Mouse (Mus musculus): ENCODE data around the gene Tbc1d1. TPM values are rescaled to one million over a fixed set of nuclear protein-coding genes. Genes with fewer than 3 reads are reported as not detected.

Gene Tbc1d1
- total and polyA plus RNA-seq, 2 experiments = 2.2 to 8.1 TPM

DNA sequence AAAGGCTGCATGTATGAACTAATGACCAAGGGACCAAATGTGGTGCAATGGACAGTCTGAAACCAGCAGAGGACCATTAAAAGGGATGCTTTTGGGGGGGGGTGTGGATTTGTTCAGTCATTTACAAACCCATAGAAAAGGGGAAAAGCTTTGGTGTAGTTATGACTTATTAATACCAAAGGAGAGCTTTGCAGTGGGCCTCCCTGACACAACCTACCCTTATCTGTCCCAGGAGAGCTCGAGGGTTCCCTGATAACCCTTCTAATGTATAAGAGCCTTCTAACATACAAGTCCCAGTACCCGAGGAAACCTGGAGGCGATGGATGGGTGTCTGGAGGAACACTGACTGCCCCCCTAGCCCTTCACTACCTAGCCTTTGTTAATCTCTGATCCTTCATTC lies 5.8 kb downstream of the Tbc1d1 start:
- Histone ChIP-seq H3K4me1 (ENCODE audit: control insufficient read depth, insufficient read depth, low read length) (no peaks in the 10 kb centered on the region), H3K27ac (replicated peaks; ENCODE audit: insufficient read depth, low read depth, low read length) (no peak overlapping the region), H3K36me3 (ENCODE audit: control insufficient read depth, insufficient read depth, low read length) (no peaks in the 10 kb centered on the region), H3K79me2 (ENCODE audit: control insufficient read depth, insufficient read depth, low read length) (no peaks in the 10 kb centered on the region), H3K9ac (ENCODE audit: low read depth, low read length) (no peak overlapping the region), H3K27me3 (ENCODE audit: control insufficient read depth, insufficient read depth, low read length) (peaks cover 6% of the 10 kb centered on the region; the same call in 1 of the 2 replicates), H3K4me3 (ENCODE audit: insufficient read depth, low read depth, low read length) (no peak overlapping the region)
- WGBS = 84% methylated on average over 3 of the region's 3 CpGs
- no peak for DNase-seq (ENCODE audit: extremely low read depth, low read depth, low spot score)
- no peak for TF ChIP-seq CTCF (IDR thresholded peaks at IDR 0.05; ENCODE audit: low read depth, low read length)
- TF ChIP-seq POLR2A (IDR thresholded peaks at IDR 0.05; ENCODE audit: extremely low read depth, insufficient read depth, low read length) = no peak

DNA sequence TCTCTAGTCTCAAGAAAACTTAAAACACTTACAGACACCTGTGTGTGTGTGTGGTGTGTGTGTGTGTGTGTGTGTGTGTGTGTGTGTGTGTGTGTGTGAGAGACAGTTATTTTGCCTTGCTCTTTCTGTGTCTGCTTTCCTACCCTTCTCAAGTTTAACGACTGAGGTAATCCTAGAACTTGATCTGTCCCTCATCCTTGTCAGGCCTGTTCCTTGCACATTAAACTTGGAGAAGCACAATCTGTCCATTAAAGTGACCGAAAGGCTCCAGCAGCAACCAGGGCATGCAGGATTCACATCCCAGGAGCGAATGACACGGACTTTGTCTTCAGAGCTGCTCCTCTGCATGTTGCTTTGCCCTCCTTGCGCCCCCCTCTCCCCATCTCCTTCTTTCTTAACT lies 6.5 kb downstream of the Tbc1d1 start:
- WGBS = 92% methylated on average over 5 of the region's 5 CpGs
- Histone ChIP-seq H3K27ac (replicated peaks; ENCODE audit: insufficient read depth, low read depth, low read length) (no peak overlapping the region), H3K79me2 (ENCODE audit: control insufficient read depth, insufficient read depth, low read length) (no peaks in the 10 kb centered on the region), H3K36me3 (ENCODE audit: control insufficient read depth, insufficient read depth, low read length) (no peaks in the 10 kb centered on the region), H3K4me3 (ENCODE audit: insufficient read depth, low read depth, low read length) (no peak overlapping the region), H3K27me3 (ENCODE audit: control insufficient read depth, insufficient read depth, low read length) (peaks cover 6% of the 10 kb centered on the region; the same call in 1 of the 2 replicates), H3K4me1 (ENCODE audit: control insufficient read depth, insufficient read depth, low read length) (no peaks in the 10 kb centered on the region), H3K9ac (ENCODE audit: low read depth, low read length) (no peak overlapping the region)
- no peak for DNase-seq (ENCODE audit: extremely low read depth, low read depth, low spot score)
- no peak for TF ChIP-seq POLR2A (IDR thresholded peaks at IDR 0.05; ENCODE audit: extremely low read depth, insufficient read depth, low read length)
- TF ChIP-seq CTCF (IDR thresholded peaks at IDR 0.05; ENCODE audit: low read depth, low read length) = no peak

DNA sequence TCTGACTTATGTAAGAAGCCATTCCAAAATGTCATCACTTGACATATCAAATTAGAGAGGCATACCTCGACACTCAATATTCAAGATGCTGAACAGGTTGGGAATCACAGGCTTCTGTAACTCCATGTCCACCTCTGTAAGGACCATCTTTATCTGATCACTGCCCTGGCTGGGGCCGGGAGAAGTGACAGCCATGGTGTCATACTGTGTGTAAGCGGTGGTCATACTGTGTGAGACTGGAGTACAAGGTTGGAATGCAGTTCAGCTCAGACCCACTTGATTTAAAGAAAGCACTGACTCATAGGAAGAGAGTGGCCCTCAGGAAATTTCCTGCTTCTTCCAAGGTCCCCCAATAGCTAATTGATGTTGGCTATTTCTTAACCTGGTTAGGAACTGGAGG lies 8.3 kb downstream of the Tbc1d1 start:
- H3K4me3 ChIP-seq (ENCODE audit: insufficient read depth, low read depth, low read length) = no peak overlapping the region
- H3K36me3 ChIP-seq (ENCODE audit: control insufficient read depth, insufficient read depth, low read length) = no peaks in the 10 kb centered on the region
- TF ChIP-seq POLR2A (IDR thresholded peaks at IDR 0.05; ENCODE audit: extremely low read depth, insufficient read depth, low read length) (no peak), CTCF (IDR thresholded peaks at IDR 0.05; ENCODE audit: low read depth, low read length) (no peak)
- peaks cover 3% of the 10 kb centered on the region; the same call in 1 of the 2 replicates for H3K27me3 ChIP-seq (ENCODE audit: control insufficient read depth, insufficient read depth, low read length)
- H3K27ac ChIP-seq (replicated peaks; ENCODE audit: insufficient read depth, low read depth, low read length) = no peak overlapping the region
- WGBS = 92% methylated on average over 3 of the region's 3 CpGs
- H3K9ac ChIP-seq (ENCODE audit: low read depth, low read length) = no peak overlapping the region
- no peaks in the 10 kb centered on the region for H3K4me1 ChIP-seq (ENCODE audit: control insufficient read depth, insufficient read depth, low read length)
- no peaks in the 10 kb centered on the region for H3K79me2 ChIP-seq (ENCODE audit: control insufficient read depth, insufficient read depth, low read length)
- no peak for DNase-seq (ENCODE audit: extremely low read depth, low read depth, low spot score)

DNA sequence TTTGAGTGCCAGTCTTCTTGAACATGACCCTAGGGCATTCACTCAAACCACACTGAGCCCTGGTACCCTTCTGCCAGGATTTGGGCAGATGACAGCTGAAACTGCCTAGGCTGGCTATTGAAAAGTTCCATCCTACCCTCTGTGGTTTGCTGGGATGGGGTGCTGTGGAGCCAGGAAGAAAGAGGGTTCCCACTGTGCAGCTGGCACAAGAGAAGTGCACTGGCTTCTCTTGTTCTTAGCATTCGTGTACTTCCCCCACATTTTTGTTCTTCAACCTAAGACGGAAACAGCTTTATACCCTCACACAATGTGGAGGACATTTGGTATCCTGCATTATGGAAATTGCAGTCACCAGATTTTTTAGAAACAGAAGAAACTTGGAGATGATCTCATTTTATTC lies 9.7 kb downstream of the Tbc1d1 start:
- Histone ChIP-seq H3K27ac (replicated peaks; ENCODE audit: insufficient read depth, low read depth, low read length) (no peak overlapping the region), H3K9ac (ENCODE audit: low read depth, low read length) (no peak overlapping the region), H3K79me2 (ENCODE audit: control insufficient read depth, insufficient read depth, low read length) (no peaks in the 10 kb centered on the region), H3K4me1 (ENCODE audit: control insufficient read depth, insufficient read depth, low read length) (no peaks in the 10 kb centered on the region), H3K36me3 (ENCODE audit: control insufficient read depth, insufficient read depth, low read length) (no peaks in the 10 kb centered on the region), H3K27me3 (ENCODE audit: control insufficient read depth, insufficient read depth, low read length) (no peaks in the 10 kb centered on the region), H3K4me3 (ENCODE audit: insufficient read depth, low read depth, low read length) (no peak overlapping the region)
- WGBS = 85% methylated on average over 2 of the region's 2 CpGs
- DNase-seq (ENCODE audit: extremely low read depth, low read depth, low spot score) = no peak
- TF ChIP-seq POLR2A (IDR thresholded peaks at IDR 0.05; ENCODE audit: extremely low read depth, insufficient read depth, low read length) (no peak), CTCF (IDR thresholded peaks at IDR 0.05; ENCODE audit: low read depth, low read length) (no peak)

DNA sequence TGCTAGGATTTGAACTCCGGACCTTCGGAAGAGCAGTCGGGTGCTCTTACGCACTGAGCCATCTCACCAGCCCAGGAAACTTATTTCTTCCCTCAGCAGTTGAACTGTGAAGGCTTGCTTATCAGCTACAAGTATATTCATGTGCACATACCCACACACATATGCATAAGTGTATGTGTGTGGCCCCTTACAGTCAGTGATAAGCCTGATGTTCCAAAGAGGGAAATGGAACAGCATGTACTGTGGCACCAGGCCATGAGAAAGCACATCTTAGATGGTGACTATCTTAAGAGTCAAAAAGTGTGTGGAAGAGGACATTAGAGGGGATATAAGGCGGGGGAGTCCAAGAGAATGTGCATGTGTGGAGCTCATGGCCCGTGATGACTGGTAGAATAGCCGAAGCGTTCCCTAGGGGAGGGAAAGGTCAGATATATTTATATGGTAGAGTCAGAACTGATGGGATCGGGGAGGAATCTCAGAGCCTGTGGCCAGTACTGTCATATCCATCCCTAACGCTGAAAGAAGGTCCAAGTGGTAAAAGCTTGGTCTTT lies 13.0 kb downstream of the Tbc1d1 start:
- no peak overlapping the region for H3K27ac ChIP-seq (replicated peaks; ENCODE audit: insufficient read depth, low read depth, low read length)
- 94% methylated on average over 10 of the region's 10 CpGs for WGBS
- H3K9ac ChIP-seq (ENCODE audit: low read depth, low read length) = no peak overlapping the region

DNA sequence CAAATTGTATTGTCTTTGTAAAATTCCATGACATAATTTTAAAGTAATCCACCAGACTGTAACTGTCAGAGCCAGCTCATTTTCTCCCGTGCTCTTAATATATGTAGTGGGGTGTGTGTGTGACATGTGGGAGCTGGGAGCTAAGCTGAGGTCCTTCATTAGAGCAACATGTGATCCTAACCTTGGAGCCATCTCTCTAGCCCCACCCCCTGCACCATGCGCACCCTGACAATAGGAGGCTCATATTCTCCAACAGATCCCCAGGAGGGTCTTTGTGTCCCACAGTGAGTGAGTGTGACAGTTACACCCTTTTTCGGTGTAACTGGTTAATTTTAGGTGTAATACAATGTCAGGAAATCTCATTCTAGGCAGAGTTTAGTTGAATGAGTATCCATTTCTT lies 16.8 kb downstream of the Tbc1d1 start:
- no peak overlapping the region for H3K4me3 ChIP-seq (ENCODE audit: insufficient read depth, low read depth, low read length)
- no peaks in the 10 kb centered on the region for H3K27me3 ChIP-seq (ENCODE audit: control insufficient read depth, insufficient read depth, low read length)
- no peaks in the 10 kb centered on the region for H3K36me3 ChIP-seq (ENCODE audit: control insufficient read depth, insufficient read depth, low read length)
- TF ChIP-seq CTCF (IDR thresholded peaks at IDR 0.05; ENCODE audit: low read depth, low read length) (no peak), POLR2A (IDR thresholded peaks at IDR 0.05; ENCODE audit: extremely low read depth, insufficient read depth, low read length) (no peak)
- 93% methylated on average over 3 of the region's 3 CpGs for WGBS
- H3K79me2 ChIP-seq (ENCODE audit: control insufficient read depth, insufficient read depth, low read length) = no peaks in the 10 kb centered on the region
- no peak for DNase-seq (ENCODE audit: extremely low read depth, low read depth, low spot score)
- H3K9ac ChIP-seq (ENCODE audit: low read depth, low read length) = no peak overlapping the region
- no peaks in the 10 kb centered on the region for H3K4me1 ChIP-seq (ENCODE audit: control insufficient read depth, insufficient read depth, low read length)
- no peak overlapping the region for H3K27ac ChIP-seq (replicated peaks; ENCODE audit: insufficient read depth, low read depth, low read length)

More for the DNA sequence above, 13.0 kb downstream of the Tbc1d1 start:
- no peaks in the 10 kb centered on the region for H3K27me3 ChIP-seq (ENCODE audit: control insufficient read depth, insufficient read depth, low read length)
- H3K79me2 ChIP-seq (ENCODE audit: control insufficient read depth, insufficient read depth, low read length) = no peaks in the 10 kb centered on the region
- no peaks in the 10 kb centered on the region for H3K4me1 ChIP-seq (ENCODE audit: control insufficient read depth, insufficient read depth, low read length)
- no peaks in the 10 kb centered on the region for H3K36me3 ChIP-seq (ENCODE audit: control insufficient read depth, insufficient read depth, low read length)
- no peak overlapping the region for H3K4me3 ChIP-seq (ENCODE audit: insufficient read depth, low read depth, low read length)
- no peak for DNase-seq (ENCODE audit: extremely low read depth, low read depth, low spot score)
- no peak for TF ChIP-seq CTCF (IDR thresholded peaks at IDR 0.05; ENCODE audit: low read depth, low read length)
- no peak for TF ChIP-seq POLR2A (IDR thresholded peaks at IDR 0.05; ENCODE audit: extremely low read depth, insufficient read depth, low read length)

Data from liver, adult 2 months (tissue).